Mouse (Mus musculus): ENCODE results near the gene Ankrd23.

Ankrd23 gene

GRCm38 (mm10) chr1:36563197-36563596 lies 26.5 kb upstream of the Ankrd23 start:
- peak; percentile 16 for DNase-seq (ENCODE audit: low spot score)

- DNase-seq (ENCODE audit: low spot score): no peak
Measured at GRCm38 (mm10) chr1:36562388-36562787, 25.7 kb upstream of the Ankrd23 start.

- DNase-seq (ENCODE audit: low spot score): no peak
Measured at GRCm38 (mm10) chr1:36560903-36561302, 24.2 kb upstream of the Ankrd23 start.

- no peak for DNase-seq (ENCODE audit: low spot score)
Measured at GRCm38 (mm10) chr1:36559888-36560287, 23.2 kb upstream of the Ankrd23 start.

- DNase-seq (ENCODE audit: low spot score): peak; percentile 53
Measured at GRCm38 (mm10) chr1:36559256-36559655, 22.6 kb upstream of the Ankrd23 start.

- peak; percentile 88 for DNase-seq (ENCODE audit: low spot score)
Measured at GRCm38 (mm10) chr1:36558031-36558993, 21.6 kb upstream of the Ankrd23 start, which contains the start of gene Sema4c. Gene Sema4c (minus strand): TSS chr1:36558349.

- DNase-seq (ENCODE audit: low spot score): peak; percentile 87
Measured at GRCm38 (mm10) chr1:36557457-36558011, 20.9 kb upstream of the Ankrd23 start.

- DNase-seq (ENCODE audit: low spot score): peak; percentile 93
Measured at GRCm38 (mm10) chr1:36556553-36557456, 20.1 kb upstream of the Ankrd23 start.

- DNase-seq (ENCODE audit: low spot score): peak; percentile 39
Measured at GRCm38 (mm10) chr1:36555798-36556395, 19.2 kb upstream of the Ankrd23 start.

GRCm38 (mm10) chr1:36554633-36555399 lies 18.1 kb upstream of the Ankrd23 start:
- no peak for DNase-seq (ENCODE audit: low spot score)

- DNase-seq (ENCODE audit: low spot score): no peak
Measured at GRCm38 (mm10) chr1:36552506-36552905, 15.8 kb upstream of the Ankrd23 start.

GRCm38 (mm10) chr1:36551904-36552303 lies 15.2 kb upstream of the Ankrd23 start:
- DNase-seq (ENCODE audit: low spot score): no peak

- DNase-seq (ENCODE audit: low spot score): no peak
Measured at GRCm38 (mm10) chr1:36550075-36550863, 13.6 kb upstream of the Ankrd23 start.

GRCm38 (mm10) chr1:36549491-36549890 lies 12.8 kb upstream of the Ankrd23 start:
- DNase-seq (ENCODE audit: low spot score): no peak

- no peak for DNase-seq (ENCODE audit: low spot score)
Measured at GRCm38 (mm10) chr1:36548771-36549170, 12.1 kb upstream of the Ankrd23 start.

GRCm38 (mm10) chr1:36547981-36548598 lies 11.4 kb upstream of the Ankrd23 start:
- DNase-seq (ENCODE audit: low spot score): no peak

GRCm38 (mm10) chr1:36546888-36547471 lies 10.3 kb upstream of the Ankrd23 start, which contains the start of gene Ankrd39:
Gene Ankrd39 (minus strand): TSS chr1:36547445.
- peak; percentile 99 for DNase-seq (ENCODE audit: low spot score)

- DNase-seq (ENCODE audit: low spot score): peak; percentile 36
Measured at GRCm38 (mm10) chr1:36545845-36546600, 9.3 kb upstream of the Ankrd23 start.

Data from embryo, embryonic 10 days (tissue).